Mouse (Mus musculus) small intestine, adult 2 months (tissue): Measurements from ENCODE around the gene Yjefn3.

Experiments used
- CTCF ChIP-seq: fragments of 200-500 bp; IDR thresholded peaks from 2 replicates; pipeline ENCODE4 v1.5.1; 2012; ENCODE audit warnings: low read depth, mild to moderate bottlenecking, control low read depth, inconsistent platforms, low read length, moderate library complexity, mixed read lengths; ENCODE audit not compliant: insufficient replicate concordance, insufficient read length; ENCODE audit errors: extremely low read depth
- POLR2A ChIP-seq: fragments of 200-500 bp; IDR thresholded peaks from 2 replicates; pipeline ENCODE4 v1.6.1; 2012; ENCODE audit warnings: low read depth, mild to moderate bottlenecking, control low read depth, inconsistent platforms, low read length, moderate library complexity

GRCm38 (mm10) chr8:69936050-69936794, 33.7 kb upstream of the Yjefn3 start:
- TF ChIP-seq CTCF = no peak
- TF ChIP-seq POLR2A = no peak
